Mouse (Mus musculus) macrophage (primary cell): ENCODE results near the gene Man2b2. TPM values are rescaled to one million over a fixed set of nuclear protein-coding genes. Genes with fewer than 3 reads are reported as not detected.

ENCODE experiments used
- H3K27ac ChIP-seq: fragments of 350-480 bp; formaldehyde crosslinking; 2 replicates; pipeline ENCODE4 v1.9.0; 2021
- H3K36me3 ChIP-seq: fragments of 350-480 bp; formaldehyde crosslinking; 2 replicates; pipeline ENCODE4 v1.9.0; 2021; ENCODE audit errors: inconsistent target
- H3K4me3 ChIP-seq: fragments of 350-480 bp; formaldehyde crosslinking; 2 replicates; pipeline ENCODE4 v1.9.0; 2021; ENCODE audit errors: inconsistent target
- H3K79me2 ChIP-seq: fragments of 350-480 bp; formaldehyde crosslinking; 2 replicates; pipeline ENCODE4 v1.9.0; 2021; ENCODE audit errors: inconsistent target
- WGBS: methylation state at CpG from one replicate; pipeline ENCODE4 v1.1.7; 2026; ENCODE audit warnings: inconsistent platforms; ENCODE audit not compliant: missing documents; 5-methylcytosine and 5-hydroxymethylcytosine counted together
- polyA plus RNA-seq: library from polyadenylated mRNA; stranded (reverse); fragments of 250-400 nt; gene quantifications from 3 replicates; pipeline ENCODE4 v1.2.4, GENCODE M21; 2018; ENCODE audit warnings: inconsistent platforms

The Man2b2 gene
- polyA plus RNA-seq, 1 experiment from 2014 or later: 211 TPM

DNA sequence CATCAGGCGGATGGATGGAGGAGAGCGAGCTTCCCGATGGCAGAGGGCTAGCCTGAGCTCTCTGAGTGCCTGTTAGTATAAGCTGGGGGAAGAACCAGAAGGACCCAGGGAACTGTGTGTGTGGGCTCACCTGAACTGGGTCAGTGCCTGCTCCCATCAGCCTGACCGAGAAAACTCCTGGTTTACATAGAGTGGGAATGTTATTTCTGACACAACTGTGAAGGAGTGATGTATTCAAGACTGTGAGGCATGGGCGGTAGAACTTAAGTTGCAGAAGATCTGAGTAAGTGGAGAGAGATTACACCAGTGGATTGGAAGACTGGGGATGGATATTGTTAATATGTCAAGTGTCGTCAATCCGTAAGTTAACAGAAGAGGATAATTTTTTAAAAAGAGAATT is 26.1 kb upstream of the Man2b2 start:
- WGBS: 91% methylated on average over 7 of the region's 7 CpGs
- no peaks in the 10 kb centered on the region for H3K79me2 ChIP-seq
- no peak overlapping the region for H3K4me3 ChIP-seq

GRCm38 (mm10) chr5:36855180-36855579 is 24.7 kb upstream of the Man2b2 start:
- no peaks in the 10 kb centered on the region for H3K79me2 ChIP-seq
- H3K4me3 ChIP-seq: no peak overlapping the region
- no peak overlapping the region for H3K27ac ChIP-seq
- WGBS: 72% methylated on average over 3 of the region's 3 CpGs
- no peaks in the 10 kb centered on the region for H3K36me3 ChIP-seq

More for the DNA sequence above, 26.1 kb upstream of the Man2b2 start:
- Histone ChIP-seq H3K36me3 (no peaks in the 10 kb centered on the region), H3K27ac (no peak overlapping the region)

DNA sequence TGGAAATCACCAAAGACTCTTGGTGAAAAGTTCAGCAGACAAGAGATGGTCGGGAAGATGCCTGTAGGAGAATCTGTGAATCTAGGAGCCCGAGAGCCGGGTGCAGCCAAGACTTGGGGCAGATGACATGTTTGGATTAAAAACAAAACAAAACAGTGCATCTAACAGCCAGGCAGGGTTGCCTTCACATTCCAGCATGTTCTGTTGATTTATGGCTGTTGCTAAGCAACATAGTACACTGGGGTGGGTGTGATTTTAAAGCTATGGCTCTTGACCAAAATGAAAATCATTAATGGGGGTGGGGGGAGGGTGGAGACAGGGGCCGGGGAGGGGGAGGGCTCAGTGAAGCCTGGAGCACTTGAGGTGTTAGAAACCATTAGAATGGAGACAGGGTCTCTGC is 21.1 kb upstream of the Man2b2 start:
- WGBS: 78% methylated on average over 4 of the region's 4 CpGs
- no peaks in the 10 kb centered on the region for H3K36me3 ChIP-seq
- H3K4me3 ChIP-seq: no peak overlapping the region
- no peaks in the 10 kb centered on the region for H3K79me2 ChIP-seq
- no peak overlapping the region for H3K27ac ChIP-seq

GRCm38 (mm10) chr5:36844490-36844889 is 14.0 kb upstream of the Man2b2 start:
- H3K36me3 ChIP-seq: no peaks in the 10 kb centered on the region
- H3K79me2 ChIP-seq: no peaks in the 10 kb centered on the region
- 83% methylated on average over 10 of the region's 10 CpGs for WGBS
- H3K4me3 ChIP-seq: no peak overlapping the region
- H3K27ac ChIP-seq: no peak overlapping the region

- Histone ChIP-seq H3K4me3 (no peak overlapping the region), H3K27ac (no peak overlapping the region), H3K36me3 (no peaks in the 10 kb centered on the region), H3K79me2 (no peaks in the 10 kb centered on the region)
- WGBS: 83% methylated on average over 1 of the region's 1 CpGs
Measured at GRCm38 (mm10) chr5:36841701-36842100, 11.2 kb upstream of the Man2b2 start.

GRCm38 (mm10) chr5:36840092-36840491 is 9.6 kb upstream of the Man2b2 start:
- Histone ChIP-seq H3K36me3 (no peaks in the 10 kb centered on the region), H3K79me2 (no peaks in the 10 kb centered on the region), H3K4me3 (no peak overlapping the region), H3K27ac (no peak overlapping the region)
- 69% methylated on average over 7 of the region's 7 CpGs for WGBS

DNA sequence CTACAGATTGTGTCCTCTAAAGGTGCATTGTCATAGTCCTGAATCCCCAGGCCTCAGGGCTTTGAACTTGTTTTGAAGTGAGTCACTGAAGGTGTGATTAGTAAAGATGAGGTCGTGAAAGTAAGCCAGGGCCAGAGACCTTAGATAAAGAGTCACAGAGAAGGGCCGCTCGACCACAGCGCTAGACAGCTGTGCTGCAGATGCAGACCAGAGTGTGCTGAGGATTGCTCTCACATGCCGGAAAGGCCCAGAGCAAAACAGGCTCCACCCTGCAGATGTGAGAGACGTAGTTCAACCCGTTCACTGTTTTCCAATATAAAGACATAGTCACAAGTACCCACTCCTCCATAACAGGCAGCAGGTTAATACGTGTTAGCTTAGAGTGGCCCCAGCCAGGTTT is 9.1 kb upstream of the Man2b2 start:
- no peaks in the 10 kb centered on the region for H3K36me3 ChIP-seq
- 77% methylated on average over 8 of the region's 8 CpGs for WGBS
- no peak overlapping the region for H3K27ac ChIP-seq
- H3K79me2 ChIP-seq: no peaks in the 10 kb centered on the region
- no peak overlapping the region for H3K4me3 ChIP-seq

GRCm38 (mm10) chr5:36839032-36839431 is 8.6 kb upstream of the Man2b2 start:
- Histone ChIP-seq H3K4me3 (no peak overlapping the region), H3K36me3 (no peaks in the 10 kb centered on the region), H3K27ac (no peak overlapping the region), H3K79me2 (no peaks in the 10 kb centered on the region)
- 89% methylated on average over 2 of the region's 2 CpGs for WGBS

- Histone ChIP-seq H3K79me2 (no peaks in the 10 kb centered on the region), H3K27ac (no peak overlapping the region), H3K36me3 (no peaks in the 10 kb centered on the region), H3K4me3 (no peak overlapping the region)
- WGBS: 0% methylated on average over 6 of the region's 6 CpGs
Measured at GRCm38 (mm10) chr5:36835933-36836332, 5.5 kb upstream of the Man2b2 start.

GRCm38 (mm10) chr5:36831272-36831671 is 819 bp upstream of the Man2b2 start:
- Histone ChIP-seq H3K4me3 (no peak overlapping the region), H3K27ac (no peak overlapping the region), H3K79me2 (peaks cover 13% of the 10 kb centered on the region; the same call in 1 of the 2 replicates), H3K36me3 (peaks cover 29% of the 10 kb centered on the region)
- 69% methylated on average over 7 of the region's 7 CpGs for WGBS

DNA sequence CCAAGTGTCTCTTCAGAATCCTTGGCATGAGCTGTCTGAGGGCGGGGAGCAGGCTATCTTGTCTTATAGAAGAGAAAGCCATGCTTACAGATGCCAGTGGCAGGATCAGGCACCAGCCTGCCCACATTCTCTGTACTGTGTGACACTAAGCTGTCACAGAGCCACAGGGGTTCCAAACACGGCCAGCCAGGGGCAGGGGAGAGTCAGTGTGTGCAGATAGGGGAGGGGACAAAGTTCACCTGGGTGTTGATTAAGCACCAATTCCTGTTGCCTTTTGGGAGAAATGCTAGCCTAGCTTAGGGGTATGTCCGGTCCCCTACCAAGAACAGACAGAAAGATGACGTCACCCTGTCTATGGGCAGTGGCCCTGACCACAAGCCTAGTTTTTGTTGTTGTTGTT is 1.4 kb downstream of the Man2b2 start:
- 97% methylated on average over 4 of the region's 4 CpGs for WGBS
- Histone ChIP-seq H3K4me3 (no peak overlapping the region), H3K36me3 (peaks cover 51% of the 10 kb centered on the region), H3K79me2 (peaks cover 13% of the 10 kb centered on the region; the same call in 1 of the 2 replicates), H3K27ac (no peak overlapping the region)

DNA sequence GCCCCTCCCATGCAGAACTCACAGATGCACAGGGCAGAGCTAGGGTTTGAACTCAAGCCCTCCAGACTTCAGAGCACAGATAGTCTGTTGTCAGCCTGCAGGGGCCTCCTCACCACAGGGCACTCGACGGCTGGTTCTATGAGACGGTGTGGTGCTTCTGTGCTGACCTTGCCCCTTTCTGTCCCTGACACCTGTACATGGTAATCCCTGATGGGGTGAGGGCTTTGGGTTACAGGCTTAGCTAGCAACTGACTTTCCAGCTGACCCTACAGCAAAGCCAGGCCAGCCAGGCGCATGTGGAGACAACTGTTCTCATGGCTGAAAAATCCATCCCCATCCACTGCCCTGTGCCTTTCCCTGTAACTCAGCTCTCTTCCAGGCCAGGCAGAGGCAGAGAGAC is 7.5 kb downstream of the Man2b2 start:
- peaks cover 100% of the 10 kb centered on the region for H3K36me3 ChIP-seq
- no peaks in the 10 kb centered on the region for H3K79me2 ChIP-seq
- H3K27ac ChIP-seq: no peak overlapping the region
- WGBS: 90% methylated on average over 4 of the region's 4 CpGs
- H3K4me3 ChIP-seq: no peak overlapping the region

GRCm38 (mm10) chr5:36820142-36820541 is 10.3 kb downstream of the Man2b2 start:
- H3K27ac ChIP-seq: no peak overlapping the region
- peaks cover 100% of the 10 kb centered on the region for H3K36me3 ChIP-seq
- no peak overlapping the region for H3K4me3 ChIP-seq
- no peaks in the 10 kb centered on the region for H3K79me2 ChIP-seq
- WGBS: 81% methylated on average over 6 of the region's 6 CpGs

GRCm38 (mm10) chr5:36819742-36820141 is 10.7 kb downstream of the Man2b2 start:
- 93% methylated on average over 5 of the region's 5 CpGs for WGBS
- peaks cover 100% of the 10 kb centered on the region for H3K36me3 ChIP-seq
- H3K79me2 ChIP-seq: no peaks in the 10 kb centered on the region
- no peak overlapping the region for H3K4me3 ChIP-seq
- H3K27ac ChIP-seq: no peak overlapping the region

DNA sequence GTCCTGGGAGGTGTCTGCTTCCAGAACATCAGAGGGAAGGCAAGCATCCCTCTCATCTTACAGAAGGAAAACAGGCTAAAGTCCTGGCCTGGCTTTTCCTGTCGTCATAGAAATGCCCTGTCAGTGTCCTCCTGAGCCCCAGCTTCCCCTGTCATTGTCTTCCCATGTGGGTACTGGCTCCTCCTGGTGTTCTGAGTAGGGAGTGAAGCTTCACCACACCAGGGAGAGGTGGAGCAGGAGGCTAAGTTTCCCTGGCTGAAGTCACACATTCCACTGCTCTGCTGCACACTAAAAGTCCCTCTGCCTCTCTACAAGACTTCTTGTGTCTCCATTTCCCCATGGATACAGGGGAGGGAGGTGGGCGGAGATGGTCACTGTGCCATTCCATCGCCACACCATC is 12.7 kb downstream of the Man2b2 start:
- WGBS: 87% methylated on average over 3 of the region's 3 CpGs
- Histone ChIP-seq H3K36me3 (peaks cover 100% of the 10 kb centered on the region), H3K79me2 (no peaks in the 10 kb centered on the region), H3K4me3 (no peak overlapping the region), H3K27ac (no peak overlapping the region)

DNA sequence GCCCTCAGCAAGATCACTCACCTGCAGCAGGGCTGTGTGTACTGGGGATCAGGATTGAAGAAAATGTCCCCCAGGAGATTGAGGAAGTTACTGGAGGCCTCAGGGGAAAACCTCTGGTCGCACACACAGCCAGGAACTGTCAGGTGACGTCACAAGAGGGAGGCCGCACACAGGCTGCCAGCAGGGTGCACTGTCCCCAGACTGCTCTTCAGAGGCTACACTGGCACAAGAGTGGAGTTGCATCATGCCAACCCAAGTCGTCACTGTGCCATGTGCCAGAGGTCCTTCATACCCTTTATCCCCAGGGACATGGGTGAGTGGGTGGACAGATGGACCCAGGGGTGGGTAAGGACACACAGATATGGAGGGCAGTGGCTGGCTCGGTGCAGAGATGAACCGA is 15.9 kb downstream of the Man2b2 start:
- Histone ChIP-seq H3K4me3 (no peak overlapping the region), H3K79me2 (no peaks in the 10 kb centered on the region), H3K36me3 (peaks cover 87% of the 10 kb centered on the region), H3K27ac (no peak overlapping the region)
- 56% methylated on average over 6 of the region's 6 CpGs for WGBS
